Mouse (Mus musculus) urinary bladder, postnatal 36 days (tissue): ENCODE measurements at regions not wholly inside any gene's neighbourhood (a gene's known extent, or its start where the extent isn't known, plus 50 kb on each side); places are given as distances from the start of the nearest gene placed in this dataset.
A peak's percentile ranks its signal among the peaks of the same experiment; 100 is the strongest.

ENCODE experiments used
- DNase-seq, 2 experiments: peaks; one replicate each; pipeline ENCODE4 v3.0.0; 2022; ENCODE audit warnings: low spot score in 2 of 2, mixed read lengths in 1 of 2

GRCm38 (mm10) chr9:67610696-67611095 is 51.2 kb upstream of the Tln2 start:
- no peak for DNase-seq

GRCm38 (mm10) chr9:67611676-67612075 is 52.2 kb upstream of the Tln2 start:
- no peak for DNase-seq

DNA sequence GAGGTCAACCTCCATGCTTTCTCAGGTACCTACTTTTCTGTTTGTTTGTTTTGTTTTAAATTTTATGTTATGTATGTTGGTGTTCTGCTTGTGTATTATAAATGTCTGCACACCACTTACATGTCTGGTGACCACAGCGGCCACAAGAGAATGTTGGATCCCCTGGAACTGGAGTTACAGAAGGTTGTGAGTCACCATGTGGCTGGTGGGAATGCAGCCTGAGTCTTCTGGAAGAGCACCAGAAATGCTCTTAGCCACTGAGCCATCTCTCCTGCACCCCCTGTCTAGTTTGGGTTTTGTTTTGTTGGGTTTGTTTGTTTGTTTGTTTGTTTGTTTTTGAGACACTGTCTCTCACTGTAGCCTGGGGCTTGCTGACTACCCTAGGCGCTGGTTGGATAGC is 52.6 kb upstream of the Tln2 start:
- no peak for DNase-seq

GRCm38 (mm10) chr9:67614068-67614727 is 54.7 kb upstream of the Tln2 start:
- no peak for DNase-seq

DNA sequence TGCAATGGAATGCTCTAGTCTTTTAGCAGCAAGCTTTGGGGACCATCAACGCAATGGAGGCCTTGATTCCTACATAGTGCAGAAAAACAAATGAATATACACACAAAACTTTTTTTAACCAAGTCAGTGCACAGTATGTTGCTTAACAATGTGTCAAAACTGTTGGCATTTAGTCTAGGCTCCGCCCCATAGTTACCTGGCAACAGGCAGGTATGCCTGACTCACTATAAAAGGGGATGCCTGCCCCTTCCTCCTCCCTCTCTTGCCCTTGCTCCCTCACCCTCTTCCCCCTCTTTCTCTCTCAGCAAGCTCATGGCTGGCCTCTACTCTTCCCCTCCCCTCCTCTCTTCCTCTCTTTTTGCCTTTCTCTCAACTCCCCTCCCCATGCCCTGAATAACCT is 56.7 kb upstream of the Tln2 start:
- no peak for DNase-seq

DNA sequence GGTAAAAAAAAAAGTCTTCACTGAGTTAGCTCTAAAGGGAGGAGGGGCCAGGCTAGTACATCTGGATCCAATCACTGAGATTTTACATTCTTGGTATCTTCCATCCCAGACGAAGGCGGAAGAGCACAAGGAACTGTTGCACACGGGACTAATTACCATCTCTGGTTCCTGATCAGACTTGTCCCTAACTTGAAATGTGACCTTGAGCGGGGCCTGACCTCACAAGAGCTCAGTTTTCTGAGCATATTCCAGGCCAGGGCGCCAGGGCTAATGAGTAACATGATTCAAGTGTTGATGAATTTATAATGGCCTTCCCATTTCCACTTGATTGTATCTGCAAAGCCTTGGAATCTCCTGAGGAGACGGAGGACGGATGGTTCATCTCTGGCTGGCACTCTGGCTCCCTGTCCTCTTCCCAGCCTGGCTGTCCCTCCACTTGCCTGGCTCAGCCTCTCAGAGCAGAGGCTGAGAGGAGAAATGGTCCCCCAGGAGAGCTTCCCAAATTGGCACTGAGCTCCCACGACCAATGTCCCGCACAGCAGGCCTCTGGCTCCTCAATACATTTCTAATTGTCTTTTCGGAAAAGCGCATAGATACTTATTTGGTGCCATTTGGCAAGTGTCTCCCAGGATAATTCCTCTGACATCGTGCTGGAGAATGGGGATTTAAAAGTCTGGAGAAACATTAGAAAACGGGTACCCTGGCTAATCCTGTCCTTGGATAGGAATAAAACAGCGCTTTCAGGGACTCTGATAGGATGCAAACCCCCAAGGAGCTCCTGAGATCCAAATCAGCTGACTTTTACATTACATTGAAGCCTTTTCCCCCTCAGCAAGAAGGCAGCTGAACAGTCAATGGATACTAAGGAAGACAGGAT is 58.1 kb upstream of the Tln2 start:
- DNase-seq: no peak

- DNase-seq: no peak
These were observed 61.4 kb upstream of the Tln2 start for GRCm38 (mm10) chr9:67620945-67621344.

DNA sequence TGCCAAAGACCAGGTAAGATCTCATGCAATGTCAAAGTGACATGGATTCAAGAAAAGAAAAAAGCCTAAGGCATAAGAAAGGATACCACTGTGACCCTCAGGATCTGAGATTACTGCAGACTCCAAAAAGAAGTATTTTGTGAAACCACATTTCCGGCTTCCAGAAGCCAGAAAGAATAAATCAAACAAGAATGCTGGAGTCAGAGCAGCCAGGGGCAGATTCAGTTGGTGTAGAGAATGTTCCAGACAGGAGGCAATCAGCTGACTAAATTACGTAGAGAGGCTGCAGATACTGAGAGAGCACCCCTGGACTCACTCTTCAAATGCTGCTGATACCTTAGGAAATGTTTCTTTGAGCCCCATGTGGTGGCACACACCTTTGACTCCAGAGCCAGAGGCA is 67.7 kb upstream of the Tln2 start:
- DNase-seq: no peak

GRCm38 (mm10) chr9:67629624-67630023 is 70.1 kb upstream of the Tln2 start:
- DNase-seq: no peak

GRCm38 (mm10) chr9:67630173-67630572 is 70.7 kb upstream of the Tln2 start:
- no peak for DNase-seq

DNA sequence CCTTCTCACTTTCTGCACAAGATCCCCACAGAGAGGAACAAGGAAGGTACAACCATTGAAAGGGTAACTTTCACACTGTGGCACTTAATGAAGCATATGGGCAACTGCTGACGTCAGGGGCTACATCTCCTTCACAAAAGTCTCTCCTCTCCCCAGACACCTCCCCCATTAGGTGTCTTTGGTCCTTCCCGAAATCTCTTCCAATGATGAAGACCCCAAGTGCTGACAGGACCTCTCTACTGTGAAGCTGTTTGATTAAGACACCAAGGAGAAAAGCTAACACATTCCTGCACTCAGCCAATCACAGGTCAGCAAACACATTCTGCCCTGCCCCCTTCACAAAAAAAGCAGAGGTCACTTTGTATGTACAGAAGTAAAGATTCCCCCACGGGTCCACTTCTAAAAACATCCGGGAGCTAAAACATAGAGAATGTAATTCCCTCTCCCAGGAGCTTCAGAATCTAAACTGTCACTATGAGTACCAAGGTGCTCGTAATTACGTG is 72.3 kb upstream of the Tln2 start:
- DNase-seq: no peak

GRCm38 (mm10) chr9:67632521-67633025 is 73.1 kb upstream of the Tln2 start:
- DNase-seq: no peak

DNA sequence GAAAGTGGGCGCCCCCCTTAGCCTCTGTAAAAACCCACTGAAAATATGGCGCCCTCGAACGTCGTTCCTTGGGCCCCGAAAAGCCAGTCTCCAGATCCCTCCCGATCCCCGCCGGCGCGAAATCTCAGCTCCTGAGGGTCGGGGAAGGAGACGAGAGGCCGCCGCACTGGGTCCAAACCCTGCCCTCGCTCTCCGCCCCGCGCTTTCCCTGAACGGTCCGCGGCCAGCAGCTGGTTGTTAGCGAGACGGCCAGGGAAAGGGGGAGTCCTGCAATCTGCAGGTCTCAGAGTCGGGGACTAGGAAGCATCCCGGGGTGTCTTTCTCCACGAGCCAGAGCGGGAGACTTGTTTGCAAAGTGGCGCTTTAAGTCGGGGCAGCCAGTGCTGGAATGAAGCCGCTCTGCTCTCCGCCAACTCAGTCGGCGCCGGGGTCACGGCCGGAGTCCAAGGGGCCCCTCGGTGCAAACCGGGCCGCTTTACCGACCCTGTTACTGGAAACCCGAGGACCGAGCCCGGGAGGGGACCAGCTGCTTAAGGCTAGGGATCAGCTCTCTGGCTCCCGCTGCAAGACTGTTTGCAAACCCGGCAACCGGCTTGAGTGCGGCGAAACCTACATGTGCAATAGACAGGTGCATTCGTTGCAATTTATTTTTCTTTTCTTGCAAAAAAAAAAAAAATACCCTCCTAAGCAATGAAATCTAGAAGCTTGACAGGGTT is 73.7 kb upstream of the Tln2 start:
- DNase-seq: peak; percentile 23 to 25

GRCm38 (mm10) chr9:67633761-67634441 is 74.4 kb upstream of the Tln2 start:
- DNase-seq: peak; percentile 56

DNA sequence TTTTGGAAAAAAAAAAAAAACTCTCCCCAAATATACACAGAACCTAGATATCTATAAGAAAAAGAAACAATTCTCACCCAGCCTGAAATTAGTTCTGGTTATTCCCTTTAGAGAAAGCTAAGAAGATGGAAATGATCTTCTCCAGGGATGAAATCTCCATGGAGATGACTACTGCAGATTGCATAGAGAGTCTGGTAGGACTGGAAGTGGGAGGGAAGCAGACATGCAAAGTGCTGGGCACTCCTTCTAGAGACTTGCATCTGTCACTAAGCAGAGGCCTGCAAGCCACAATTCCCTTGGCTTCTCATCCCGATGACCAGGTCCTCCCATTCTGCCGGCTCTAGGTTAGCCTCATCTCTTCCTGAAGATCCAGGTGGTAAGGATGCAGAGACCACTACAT is 87.3 kb upstream of the Tln2 start:
- no peak for DNase-seq

GRCm38 (mm10) chr9:67664773-67665172 is 94.5 kb upstream of the C2cd4b start:
- no peak for DNase-seq

DNA sequence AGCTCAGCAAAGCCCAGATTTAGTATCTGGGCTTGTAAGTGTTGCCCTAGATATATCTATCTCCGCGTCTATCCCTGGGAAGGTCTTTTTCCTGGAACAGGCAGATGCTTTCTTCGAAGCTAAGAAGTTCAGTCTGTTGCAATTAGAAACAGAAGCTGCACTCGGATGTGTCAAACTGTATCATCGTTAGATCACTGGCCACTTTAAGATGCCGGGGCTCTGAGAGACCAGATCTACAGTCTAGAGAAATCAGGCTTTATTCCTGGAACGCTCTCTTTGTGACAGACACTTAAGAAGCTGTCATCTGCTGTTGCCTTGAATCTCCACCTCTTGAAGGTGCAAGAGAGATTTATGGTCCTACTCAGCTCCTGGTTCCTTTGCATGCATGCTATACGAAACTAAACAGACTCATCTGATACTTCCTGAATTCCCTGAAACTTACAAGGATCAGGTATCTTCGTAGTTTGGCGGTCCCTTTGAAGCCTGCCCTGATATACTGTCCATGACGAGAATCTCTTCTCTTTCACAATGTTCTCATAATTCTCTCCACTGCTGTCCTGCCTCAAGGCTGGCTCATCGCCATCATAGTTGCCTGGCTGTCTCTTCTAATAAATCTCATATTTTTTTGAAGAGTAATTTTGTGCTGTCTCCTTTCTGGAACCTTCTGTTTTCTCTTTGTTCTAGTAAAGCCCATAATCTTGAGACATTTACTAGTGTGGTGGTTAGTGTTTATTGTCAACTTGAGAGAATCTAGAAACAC is 88.8 kb upstream of the C2cd4b start:
- DNase-seq: no peak

DNA sequence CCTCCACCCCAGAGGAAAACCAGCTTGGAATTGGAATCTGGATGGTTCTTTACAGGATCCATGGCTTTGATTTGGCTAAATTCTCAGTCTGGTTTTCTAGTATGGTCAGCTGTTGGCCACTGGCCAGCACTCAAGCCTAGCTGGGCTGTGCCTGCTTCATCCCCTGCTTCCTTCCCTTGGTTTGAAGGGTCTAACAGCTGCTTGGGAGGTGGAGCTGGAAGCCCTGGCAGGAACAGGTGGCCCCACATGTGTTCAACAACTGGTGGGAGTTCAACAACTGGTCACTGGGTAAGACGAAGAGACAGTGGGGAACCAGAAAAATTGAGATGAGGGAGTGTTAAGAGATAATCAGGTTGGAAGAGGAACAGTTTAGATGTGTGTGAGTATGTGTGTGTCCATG is 82.3 kb upstream of the C2cd4b start:
- no peak for DNase-seq

DNA sequence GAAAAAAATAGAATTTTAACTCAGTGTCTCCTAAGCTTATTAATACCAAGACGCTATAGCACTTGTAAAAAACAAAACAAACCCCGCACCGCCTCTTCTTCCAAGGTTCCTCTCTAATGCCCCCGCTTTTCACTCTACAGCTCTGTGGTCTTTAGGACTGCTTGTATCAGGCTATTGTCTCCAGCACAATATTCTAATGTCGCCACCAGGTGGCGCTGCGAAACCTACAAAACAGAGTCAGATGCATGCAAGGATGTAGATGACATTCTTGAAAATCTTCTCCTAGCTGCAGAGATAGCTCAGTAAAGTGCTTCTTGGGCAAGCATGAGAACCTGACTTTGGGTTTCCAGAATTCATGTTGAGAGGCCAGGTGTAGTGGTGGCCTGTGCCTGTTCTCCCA is 75.9 kb upstream of the C2cd4b start:
- DNase-seq: peak; percentile 36 to 47

- no peak for DNase-seq
These were observed 66.8 kb upstream of the C2cd4b start for GRCm38 (mm10) chr9:67692396-67692795.

DNA sequence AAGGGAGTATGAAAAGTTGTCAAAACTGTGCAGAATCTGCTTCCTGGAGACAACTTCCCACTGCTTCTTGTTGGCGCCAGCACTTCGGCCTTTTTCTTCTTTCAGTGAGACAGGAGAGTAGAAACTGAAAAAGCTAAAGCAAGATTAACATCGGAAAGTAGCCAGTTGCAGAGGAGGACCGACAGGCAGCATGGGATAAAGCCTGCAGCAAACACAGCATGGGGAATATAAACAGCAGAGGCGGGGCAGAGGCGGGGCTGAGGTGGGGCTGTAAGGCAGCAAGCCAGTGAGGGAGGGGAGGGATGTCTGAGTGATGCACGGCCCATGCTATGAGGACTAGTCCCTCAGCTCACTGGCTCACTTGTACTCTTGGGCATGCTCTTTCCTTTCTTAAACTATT is 65.5 kb upstream of the C2cd4b start:
- DNase-seq: peak in 1 of 2 experiments; percentile 12
